Mouse (Mus musculus) spleen, embryonic (tissue): ENCODE results near the gene Gm10577.

Experiments used
- CTCF ChIA-PET: fragments of 350-600 bp; sonication (Branson Sonifier 250); formaldehyde crosslinking; loops from one replicate; lab custom pipeline; 2022; lab: Charles Lee

Gene Gm10577

GRCm38 (mm10) chr4:101020596-101020995 is at the start of gene Gm10577:
Gene Gm10577, minus strand, starts transcription at chr4:101020696.
- CTCF ChIA-PET = no interaction called here

- CTCF ChIA-PET = no interaction called here
Measured at GRCm38 (mm10) chr4:101069154-101069971, 48.9 kb upstream of the Gm10577 start.

- CTCF ChIA-PET = interaction anchor here (0.7 kb wide), 1 partner anchor 129 kb away, joined by 15 read pairs; no protein-coding TSS in a partner anchor
Measured at GRCm38 (mm10) chr4:101068786-101069153, 48.3 kb upstream of the Gm10577 start, which contains the start of gene Raver2. Gene Raver2, plus strand, starts transcription at chr4:101068983.

- CTCF ChIA-PET = interaction anchor here (0.7 kb wide), 1 partner anchor 13 kb away, joined by 5 read pairs; no protein-coding TSS in a partner anchor
Measured at GRCm38 (mm10) chr4:101066401-101066800, 45.9 kb upstream of the Gm10577 start.

GRCm38 (mm10) chr4:101062146-101062545 is 41.6 kb upstream of the Gm10577 start:
- CTCF ChIA-PET = no interaction called here

- CTCF ChIA-PET = no interaction called here
Measured at GRCm38 (mm10) chr4:101046576-101046975, 26.1 kb upstream of the Gm10577 start.

GRCm38 (mm10) chr4:101044149-101044548 is 23.7 kb upstream of the Gm10577 start:
- CTCF ChIA-PET = no interaction called here

- CTCF ChIA-PET = no interaction called here
Measured at GRCm38 (mm10) chr4:101043691-101044090, 23.2 kb upstream of the Gm10577 start.

- CTCF ChIA-PET = no interaction called here
Measured at GRCm38 (mm10) chr4:101037156-101037555, 16.7 kb upstream of the Gm10577 start.

GRCm38 (mm10) chr4:101035131-101035530 is 14.6 kb upstream of the Gm10577 start:
- CTCF ChIA-PET = no interaction called here

GRCm38 (mm10) chr4:101033047-101033446 is 12.6 kb upstream of the Gm10577 start:
- CTCF ChIA-PET = no interaction called here

- CTCF ChIA-PET = no interaction called here
Measured at GRCm38 (mm10) chr4:101027852-101028411, 7.4 kb upstream of the Gm10577 start.

GRCm38 (mm10) chr4:101026995-101027394 is 6.5 kb upstream of the Gm10577 start:
- CTCF ChIA-PET = no interaction called here

- CTCF ChIA-PET = no interaction called here
Measured at GRCm38 (mm10) chr4:101026566-101026965, 6.1 kb upstream of the Gm10577 start.

GRCm38 (mm10) chr4:101017806-101018205 is 2.7 kb downstream of the Gm10577 start:
- CTCF ChIA-PET = no interaction called here

GRCm38 (mm10) chr4:101009092-101009491 is 11.4 kb downstream of the Gm10577 start:
- CTCF ChIA-PET = no interaction called here

GRCm38 (mm10) chr4:101008362-101008769 is 12.1 kb downstream of the Gm10577 start:
- CTCF ChIA-PET = no interaction called here

- CTCF ChIA-PET = no interaction called here
Measured at GRCm38 (mm10) chr4:101002961-101003360, 17.5 kb downstream of the Gm10577 start.

- CTCF ChIA-PET = no interaction called here
Measured at GRCm38 (mm10) chr4:101001073-101001472, 19.4 kb downstream of the Gm10577 start.

GRCm38 (mm10) chr4:101000622-101001021 is 19.9 kb downstream of the Gm10577 start:
- CTCF ChIA-PET = no interaction called here

GRCm38 (mm10) chr4:100998906-100999305 is 21.6 kb downstream of the Gm10577 start:
- CTCF ChIA-PET = no interaction called here

- CTCF ChIA-PET = no interaction called here
Measured at GRCm38 (mm10) chr4:100998145-100998544, 22.4 kb downstream of the Gm10577 start.

GRCm38 (mm10) chr4:100996060-100996651 is 24.3 kb downstream of the Gm10577 start:
- CTCF ChIA-PET = no interaction called here
